Mouse (Mus musculus): ENCODE measurements around the gene Plb1. TPM values are rescaled to one million over a fixed set of nuclear protein-coding genes. Genes with fewer than 3 reads are reported as not detected.

Gene Plb1
- polyA plus RNA-seq, 1 experiment from 2014 or later = 16.6 TPM

DNA sequence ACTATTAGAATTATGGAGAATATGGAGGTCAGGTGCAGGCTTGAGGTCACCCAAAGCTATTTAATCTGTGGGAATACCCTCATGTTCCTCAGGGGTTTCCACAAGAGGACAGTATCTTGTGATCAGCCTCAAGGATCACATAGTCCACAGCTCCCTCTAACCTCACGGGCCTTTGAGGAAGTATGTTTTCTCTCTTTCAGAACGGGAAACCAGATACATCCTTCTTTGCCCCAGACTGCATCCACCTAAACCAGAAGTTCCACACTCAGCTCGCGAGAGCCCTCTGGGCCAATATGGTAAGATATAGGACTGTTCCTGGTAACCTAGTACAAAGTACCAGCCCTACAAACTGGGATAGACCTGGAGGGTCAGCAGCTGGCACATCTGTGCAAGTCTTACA lies 100.1 kb downstream of the Plb1 start:
- no peak overlapping the region for H3K4me3 ChIP-seq (ENCODE audit: low read depth, low read length)
- WGBS = 81% methylated on average over 4 of the region's 4 CpGs
- H3K27ac ChIP-seq (ENCODE audit: low read length) = no peak overlapping the region
- H3K9me3 ChIP-seq (ENCODE audit: low read length) = no peaks in the 10 kb centered on the region
- no peaks in the 10 kb centered on the region for H3K4me1 ChIP-seq (ENCODE audit: insufficient read depth, low read depth, low read length)
- no peak overlapping the region for H3K9ac ChIP-seq (replicated peaks; ENCODE audit: low read depth)
- DNase-seq (ENCODE audit: low spot score) = no peak
- H3K4me2 ChIP-seq (replicated peaks; ENCODE audit: low read depth, low read length) = no peak overlapping the region
- no peaks in the 10 kb centered on the region for H3K36me3 ChIP-seq (ENCODE audit: insufficient read depth, low read length)
- no peaks in the 10 kb centered on the region for H3K27me3 ChIP-seq (replicated peaks; ENCODE audit: insufficient read depth, low read length)
- no peak for ATAC-seq
- TF ChIP-seq CTCF (IDR thresholded peaks at IDR 0.05) (no peak), EP300 (IDR thresholded peaks at IDR 0.05) (no peak)

DNA sequence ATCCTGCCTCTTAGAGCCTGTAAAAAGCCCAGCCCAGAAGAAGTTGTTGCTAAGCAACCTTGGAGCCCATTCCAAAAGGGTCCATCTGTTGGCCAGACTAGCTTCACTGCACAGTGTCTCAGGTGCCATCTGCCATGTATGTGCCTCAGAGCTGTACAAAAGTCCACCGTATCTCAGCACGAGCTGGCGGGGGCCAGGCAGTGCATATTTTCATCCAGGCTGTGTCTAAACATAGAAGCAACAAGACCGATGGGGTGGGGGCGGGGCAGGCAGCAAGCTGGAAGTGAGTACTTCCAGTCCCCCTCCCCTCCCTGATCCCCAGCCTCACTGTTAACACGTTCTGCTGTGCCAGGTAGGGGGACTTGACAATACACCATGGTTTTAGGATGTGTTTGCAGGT lies 102.7 kb downstream of the Plb1 start:
- ATAC-seq = peak; percentile 8; the same call in 1 of the 2 replicates
- no peak overlapping the region for H3K4me2 ChIP-seq (replicated peaks; ENCODE audit: low read depth, low read length)
- H3K36me3 ChIP-seq (ENCODE audit: insufficient read depth, low read length) = no peaks in the 10 kb centered on the region
- no peak for DNase-seq (ENCODE audit: low spot score)
- 17% methylated on average over 6 of the region's 6 CpGs for WGBS
- no peaks in the 10 kb centered on the region for H3K9me3 ChIP-seq (ENCODE audit: low read length)
- H3K4me1 ChIP-seq (ENCODE audit: insufficient read depth, low read depth, low read length) = no peaks in the 10 kb centered on the region
- no peaks in the 10 kb centered on the region for H3K27me3 ChIP-seq (replicated peaks; ENCODE audit: insufficient read depth, low read length)
- no peak overlapping the region for H3K9ac ChIP-seq (replicated peaks; ENCODE audit: low read depth)
- H3K4me3 ChIP-seq (ENCODE audit: low read depth, low read length) = no peak overlapping the region
- TF ChIP-seq EP300 (IDR thresholded peaks at IDR 0.05) (no peak), CTCF (IDR thresholded peaks at IDR 0.05) (no peak)
- no peak overlapping the region for H3K27ac ChIP-seq (ENCODE audit: low read length)

DNA sequence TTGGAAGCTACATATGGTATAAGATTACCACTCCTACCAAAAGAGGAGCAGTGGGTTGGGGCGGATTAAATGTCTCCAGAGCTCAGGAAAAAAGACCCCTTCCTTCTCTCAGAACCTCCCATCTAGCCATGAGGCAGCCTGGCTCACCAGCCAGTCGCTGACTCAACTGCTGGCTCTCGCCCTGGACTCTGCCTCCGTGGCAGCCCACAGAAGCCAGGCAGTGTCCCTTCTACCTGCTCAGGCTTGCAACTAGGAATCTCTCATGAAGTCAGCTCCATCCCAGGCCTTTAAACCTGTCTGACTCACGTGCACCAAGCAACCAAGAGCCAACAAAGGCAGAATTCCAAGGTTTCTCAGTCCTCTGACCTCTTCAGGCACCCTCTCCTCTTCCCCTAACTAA lies 103.6 kb downstream of the Plb1 start:
- WGBS = 61% methylated on average over 5 of the region's 5 CpGs
- H3K9ac ChIP-seq (replicated peaks; ENCODE audit: low read depth) = no peak overlapping the region
- H3K4me1 ChIP-seq (ENCODE audit: insufficient read depth, low read depth, low read length) = no peaks in the 10 kb centered on the region
- no peak overlapping the region for H3K27ac ChIP-seq (ENCODE audit: low read length)
- no peak overlapping the region for H3K4me2 ChIP-seq (replicated peaks; ENCODE audit: low read depth, low read length)
- DNase-seq (ENCODE audit: low spot score) = no peak
- no peaks in the 10 kb centered on the region for H3K9me3 ChIP-seq (ENCODE audit: low read length)
- no peak for ATAC-seq
- H3K36me3 ChIP-seq (ENCODE audit: insufficient read depth, low read length) = no peaks in the 10 kb centered on the region
- TF ChIP-seq EP300 (IDR thresholded peaks at IDR 0.05) = no peak
- TF ChIP-seq CTCF (IDR thresholded peaks at IDR 0.05) = no peak
- H3K27me3 ChIP-seq (replicated peaks; ENCODE audit: insufficient read depth, low read length) = no peaks in the 10 kb centered on the region
- H3K4me3 ChIP-seq (ENCODE audit: low read depth, low read length) = no peak overlapping the region

DNA sequence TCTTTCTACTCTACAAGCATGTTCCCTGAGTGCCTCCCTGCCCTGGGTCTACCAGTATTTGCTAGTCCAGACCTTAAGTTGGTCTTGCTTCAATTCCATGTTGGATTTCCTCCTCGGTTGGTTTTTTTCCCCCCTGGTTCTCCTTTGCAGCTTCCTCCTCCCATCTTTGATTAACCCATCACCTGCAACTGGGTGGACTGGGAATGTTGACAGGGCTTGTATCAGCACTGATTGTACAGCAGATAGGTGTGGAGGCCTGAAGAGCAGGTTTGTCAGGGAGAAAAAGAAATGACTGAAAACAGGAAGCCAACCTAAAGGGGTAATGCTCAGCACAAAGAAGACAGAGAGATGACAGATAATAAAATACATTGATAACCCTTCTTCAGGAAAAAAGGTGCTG lies 104.8 kb downstream of the Plb1 start:
- DNase-seq (ENCODE audit: low spot score) (no peak), ATAC-seq (no peak)
- H3K27me3 ChIP-seq (replicated peaks; ENCODE audit: insufficient read depth, low read length) = no peaks in the 10 kb centered on the region
- H3K36me3 ChIP-seq (ENCODE audit: insufficient read depth, low read length) = no peaks in the 10 kb centered on the region
- no peak overlapping the region for H3K9ac ChIP-seq (replicated peaks; ENCODE audit: low read depth)
- no peak overlapping the region for H3K4me2 ChIP-seq (replicated peaks; ENCODE audit: low read depth, low read length)
- no peak overlapping the region for H3K27ac ChIP-seq (ENCODE audit: low read length)
- H3K9me3 ChIP-seq (ENCODE audit: low read length) = no peaks in the 10 kb centered on the region
- no peak for TF ChIP-seq CTCF (IDR thresholded peaks at IDR 0.05)
- no peak for TF ChIP-seq EP300 (IDR thresholded peaks at IDR 0.05)
- 44% methylated on average over 1 of the region's 1 CpGs for WGBS
- H3K4me3 ChIP-seq (ENCODE audit: low read depth, low read length) = no peak overlapping the region
- no peaks in the 10 kb centered on the region for H3K4me1 ChIP-seq (ENCODE audit: insufficient read depth, low read depth, low read length)

DNA sequence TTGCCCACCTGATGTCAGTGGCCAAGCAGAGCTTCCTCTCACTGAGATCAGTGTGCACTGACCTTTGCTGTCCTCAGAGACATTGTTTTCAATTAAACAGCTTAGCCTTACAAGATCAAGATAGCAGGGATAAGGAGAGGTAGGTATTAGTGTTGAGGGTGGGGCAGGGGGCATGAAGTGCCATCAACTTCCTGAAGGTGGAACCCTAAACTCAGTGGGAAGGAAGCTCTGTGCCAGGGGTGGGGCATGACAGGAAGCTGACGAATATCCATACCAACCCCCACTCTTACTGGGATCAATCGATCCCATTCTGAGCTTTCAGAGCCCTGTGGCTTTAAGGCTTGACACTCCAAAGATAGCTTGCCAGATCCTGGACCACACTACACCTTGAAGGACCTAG lies 105.8 kb downstream of the Plb1 start:
- H3K4me2 ChIP-seq (replicated peaks; ENCODE audit: low read depth, low read length) = no peak overlapping the region
- H3K27ac ChIP-seq (ENCODE audit: low read length) = no peak overlapping the region
- no peaks in the 10 kb centered on the region for H3K4me1 ChIP-seq (ENCODE audit: insufficient read depth, low read depth, low read length)
- H3K9ac ChIP-seq (replicated peaks; ENCODE audit: low read depth) = no peak overlapping the region
- no peaks in the 10 kb centered on the region for H3K9me3 ChIP-seq (ENCODE audit: low read length)
- ATAC-seq (peak; percentile 68), DNase-seq (ENCODE audit: low spot score) (peak; percentile 46)
- peak; percentile 62 for TF ChIP-seq CTCF (IDR thresholded peaks at IDR 0.05)
- TF ChIP-seq EP300 (IDR thresholded peaks at IDR 0.05) = peak; percentile 47; the same call in 1 of the 2 replicates
- no peaks in the 10 kb centered on the region for H3K36me3 ChIP-seq (ENCODE audit: insufficient read depth, low read length)
- 31% methylated on average over 2 of the region's 2 CpGs for WGBS
- H3K4me3 ChIP-seq (ENCODE audit: low read depth, low read length) = no peak overlapping the region
- no peaks in the 10 kb centered on the region for H3K27me3 ChIP-seq (replicated peaks; ENCODE audit: insufficient read depth, low read length)

DNA sequence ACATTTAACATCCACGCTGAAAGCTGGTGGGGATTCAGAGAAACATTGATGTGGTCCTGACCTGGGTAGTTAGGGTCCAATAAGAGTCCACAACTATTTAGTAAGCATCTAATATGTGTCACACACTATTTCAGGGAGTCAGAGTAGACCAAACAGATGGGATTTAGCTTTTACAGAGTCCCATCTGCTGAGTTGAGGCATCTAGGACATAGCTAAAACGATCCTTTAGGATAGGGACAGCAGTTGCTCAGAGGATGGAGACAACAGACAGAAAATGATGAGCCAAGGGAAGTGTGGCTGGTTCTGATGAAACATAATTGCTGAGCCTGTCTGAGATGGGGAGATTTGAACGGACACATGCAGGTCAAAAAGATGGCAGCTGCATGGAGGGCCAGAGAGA lies 106.3 kb downstream of the Plb1 start:
- Histone ChIP-seq H3K4me3 (ENCODE audit: low read depth, low read length) (no peak overlapping the region), H3K4me2 (replicated peaks; ENCODE audit: low read depth, low read length) (no peak overlapping the region), H3K4me1 (ENCODE audit: insufficient read depth, low read depth, low read length) (no peaks in the 10 kb centered on the region), H3K36me3 (ENCODE audit: insufficient read depth, low read length) (no peaks in the 10 kb centered on the region), H3K9ac (replicated peaks; ENCODE audit: low read depth) (no peak overlapping the region), H3K9me3 (ENCODE audit: low read length) (no peaks in the 10 kb centered on the region), H3K27me3 (replicated peaks; ENCODE audit: insufficient read depth, low read length) (no peaks in the 10 kb centered on the region), H3K27ac (ENCODE audit: low read length) (no peak overlapping the region)
- 64% methylated on average over 3 of the region's 3 CpGs for WGBS
- TF ChIP-seq CTCF (IDR thresholded peaks at IDR 0.05) (no peak), EP300 (IDR thresholded peaks at IDR 0.05) (no peak)
- DNase-seq (ENCODE audit: low spot score) (no peak), ATAC-seq (no peak)

DNA sequence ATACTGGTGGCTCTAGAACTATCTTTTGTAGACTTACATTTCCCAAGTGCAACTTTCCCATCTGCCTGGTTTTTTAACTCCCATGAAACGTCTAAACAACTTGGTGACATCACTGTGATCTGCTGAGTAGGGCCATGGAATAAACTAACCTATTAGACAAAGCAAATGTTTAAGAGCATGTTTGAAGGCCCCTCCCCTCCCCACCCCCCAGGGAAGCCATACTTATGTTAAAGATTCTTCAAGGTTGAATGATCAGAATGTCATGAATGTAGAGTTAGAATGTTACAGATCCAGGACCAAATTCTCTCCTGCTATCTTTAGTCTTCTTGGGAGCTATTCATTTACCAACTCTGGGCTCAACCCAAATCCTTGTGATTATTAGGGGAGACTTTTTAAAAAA lies 107.7 kb downstream of the Plb1 start:
- no peak overlapping the region for H3K4me2 ChIP-seq (replicated peaks; ENCODE audit: low read depth, low read length)
- H3K27me3 ChIP-seq (replicated peaks; ENCODE audit: insufficient read depth, low read length) = no peaks in the 10 kb centered on the region
- H3K27ac ChIP-seq (ENCODE audit: low read length) = no peak overlapping the region
- no peaks in the 10 kb centered on the region for H3K9me3 ChIP-seq (ENCODE audit: low read length)
- no peaks in the 10 kb centered on the region for H3K36me3 ChIP-seq (ENCODE audit: insufficient read depth, low read length)
- H3K9ac ChIP-seq (replicated peaks; ENCODE audit: low read depth) = no peak overlapping the region
- ATAC-seq (no peak), DNase-seq (ENCODE audit: low spot score) (no peak)
- TF ChIP-seq EP300 (IDR thresholded peaks at IDR 0.05) (no peak), CTCF (IDR thresholded peaks at IDR 0.05) (no peak)
- H3K4me3 ChIP-seq (ENCODE audit: low read depth, low read length) = no peak overlapping the region
- H3K4me1 ChIP-seq (ENCODE audit: insufficient read depth, low read depth, low read length) = no peaks in the 10 kb centered on the region
- WGBS = 50% methylated on average over 1 of the region's 1 CpGs
